Mouse (Mus musculus): ENCODE measurements around the gene Pkdcc. TPM values are rescaled to one million over a fixed set of nuclear protein-coding genes. Genes with fewer than 3 reads are reported as not detected.

Gene Pkdcc
- polyA plus RNA-seq, 1 experiment from 2014 or later, result 10.8 TPM

DNA sequence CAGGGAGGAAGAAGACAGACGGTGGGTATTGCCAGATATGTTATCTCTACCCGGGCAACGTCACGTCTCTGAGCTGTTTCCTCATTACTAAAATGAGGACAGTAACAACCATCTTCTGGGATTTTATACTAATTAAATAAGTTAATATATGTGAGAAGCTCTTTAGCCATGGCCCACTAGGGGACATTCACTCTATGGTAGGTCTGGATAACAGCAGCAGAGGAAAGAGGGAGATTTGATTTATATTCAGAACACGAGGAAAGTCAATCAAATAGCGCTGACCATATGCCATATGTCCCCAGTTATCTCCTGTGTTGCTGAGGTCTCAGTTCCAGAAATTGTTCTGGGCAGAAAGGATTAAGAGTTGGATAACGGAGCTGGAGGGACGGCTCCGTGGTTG is 24.3 kb upstream of the Pkdcc start:
- 77% methylated on average over 9 of the region's 9 CpGs for WGBS
- no peaks in the 10 kb centered on the region for H3K9me3 ChIP-seq
- no peak for ATAC-seq (ENCODE audit: low FRiP score, low read depth)
- H3K27ac ChIP-seq, result no peak overlapping the region
- no peaks in the 10 kb centered on the region for H3K4me1 ChIP-seq
- H3K36me3 ChIP-seq, result no peaks in the 10 kb centered on the region
- no peak overlapping the region for H3K4me2 ChIP-seq (replicated peaks)
- no peak overlapping the region for H3K4me3 ChIP-seq
- no peak overlapping the region for H3K9ac ChIP-seq
- 0 out of 2 replicates have a peak, but pooled peaks cover 3% of the 10 kb centered on the region for H3K27me3 ChIP-seq (replicated peaks)

GRCm38 (mm10) chr17:83194491-83194890 is 20.6 kb upstream of the Pkdcc start:
- WGBS, result 83% methylated on average over 4 of the region's 4 CpGs
- Histone ChIP-seq H3K27me3 (replicated peaks) (no peaks in the 10 kb centered on the region), H3K9me3 (no peaks in the 10 kb centered on the region), H3K4me1 (peaks cover 7% of the 10 kb centered on the region; the same call in 1 of the 2 replicates), H3K9ac (no peak overlapping the region), H3K36me3 (no peaks in the 10 kb centered on the region), H3K27ac (no peak overlapping the region), H3K4me3 (no peak overlapping the region), H3K4me2 (replicated peaks) (no peak overlapping the region)
- no peak for ATAC-seq (ENCODE audit: low FRiP score, low read depth)

DNA sequence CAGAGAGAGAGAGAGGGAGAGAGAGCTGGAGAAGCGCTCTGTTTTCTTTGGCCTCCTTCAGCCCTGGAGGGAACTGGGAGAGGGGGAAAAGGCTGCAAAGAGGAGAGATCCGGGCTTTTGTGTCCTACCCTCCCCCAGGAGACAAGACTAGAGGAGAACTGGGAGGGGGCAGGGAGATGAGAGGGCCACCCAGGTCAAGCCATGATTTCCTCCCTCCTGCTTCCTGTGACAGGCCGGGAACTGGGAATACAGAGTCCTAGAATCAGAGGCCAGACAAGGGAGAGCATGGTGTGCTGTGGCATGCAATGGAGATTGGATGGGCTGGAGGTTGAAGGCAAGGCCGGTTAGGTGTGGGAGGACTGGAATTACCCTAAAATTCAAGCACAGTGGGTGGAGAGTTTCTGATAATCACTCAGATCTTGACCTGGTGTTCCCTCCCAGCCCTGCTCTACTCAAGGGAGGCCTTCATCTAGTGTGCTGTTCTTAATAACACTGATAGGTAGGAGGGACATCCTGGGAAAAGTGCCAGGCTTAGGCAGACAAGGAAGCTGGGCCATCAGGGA is 17.6 kb upstream of the Pkdcc start:
- Histone ChIP-seq H3K9ac (no peak overlapping the region), H3K4me3 (no peak overlapping the region), H3K27me3 (replicated peaks) (0 out of 2 replicates have a peak, but pooled peaks cover 2% of the 10 kb centered on the region), H3K4me1 (peaks cover 23% of the 10 kb centered on the region), H3K4me2 (replicated peaks) (no peak overlapping the region), H3K9me3 (no peaks in the 10 kb centered on the region), H3K27ac (no peak overlapping the region), H3K36me3 (no peaks in the 10 kb centered on the region)
- 38% methylated on average over 4 of the region's 4 CpGs for WGBS
- no peak for ATAC-seq (ENCODE audit: low FRiP score, low read depth)

- Histone ChIP-seq H3K9me3 (no peaks in the 10 kb centered on the region), H3K4me1 (peaks cover 41% of the 10 kb centered on the region), H3K27ac (no peak overlapping the region), H3K27me3 (replicated peaks) (peaks cover 5% of the 10 kb centered on the region; the same call in 1 of the 2 replicates), H3K9ac (no peak overlapping the region), H3K36me3 (no peaks in the 10 kb centered on the region), H3K4me2 (replicated peaks) (no peak overlapping the region), H3K4me3 (no peak overlapping the region)
- peak; percentile 27; the same call in 1 of the 2 replicates for ATAC-seq (ENCODE audit: low FRiP score, low read depth)
- 72% methylated on average over 5 of the region's 5 CpGs for WGBS
Observed at GRCm38 (mm10) chr17:83200469-83200868, 14.6 kb upstream of the Pkdcc start.

- 18% methylated on average over 6 of the region's 6 CpGs for WGBS
- no peak overlapping the region for H3K4me3 ChIP-seq
- no peak overlapping the region for H3K9ac ChIP-seq
- no peaks in the 10 kb centered on the region for H3K36me3 ChIP-seq
- H3K9me3 ChIP-seq, result no peaks in the 10 kb centered on the region
- peaks cover 6% of the 10 kb centered on the region; the same call in 1 of the 2 replicates for H3K27me3 ChIP-seq (replicated peaks)
- H3K27ac ChIP-seq, result no peak overlapping the region
- H3K4me1 ChIP-seq, result peaks cover 41% of the 10 kb centered on the region
- H3K4me2 ChIP-seq (replicated peaks), result no peak overlapping the region
- ATAC-seq (ENCODE audit: low FRiP score, low read depth), result no peak
Observed at GRCm38 (mm10) chr17:83201257-83201656, 13.8 kb upstream of the Pkdcc start.

DNA sequence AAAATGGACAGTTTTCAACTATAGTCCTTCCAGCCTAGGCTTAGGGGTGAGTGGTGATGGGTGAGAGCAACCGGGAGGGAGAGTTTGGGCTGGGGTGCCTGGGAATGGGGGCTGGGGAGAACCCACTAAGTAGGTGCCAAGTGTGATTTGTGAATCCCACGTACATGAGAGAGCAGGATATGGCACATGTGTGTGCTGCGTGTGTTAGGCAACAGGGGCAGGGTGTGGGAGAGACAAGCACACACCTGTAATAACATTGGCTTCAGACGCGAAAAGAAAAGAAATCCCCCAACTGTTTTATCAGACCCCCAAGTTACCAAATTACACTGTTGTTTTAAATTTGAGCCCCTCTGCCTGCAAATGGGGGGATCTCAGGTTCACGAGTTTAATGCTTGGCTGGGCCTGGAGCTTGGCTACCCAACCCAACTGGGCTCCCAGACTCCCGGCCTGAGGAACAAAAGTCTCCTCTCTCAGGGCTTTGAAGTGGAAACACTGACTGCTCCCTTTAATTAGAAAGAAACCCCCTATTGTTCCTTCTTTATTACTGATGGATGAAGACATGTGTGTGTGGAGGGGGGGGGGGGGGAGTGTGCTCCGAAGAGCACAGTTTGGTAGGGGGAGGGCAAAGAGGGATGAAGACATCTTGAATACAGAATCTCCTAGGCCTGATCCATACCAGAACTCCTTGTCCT is 11.3 kb upstream of the Pkdcc start:
- peak; percentile 42; the same call in 1 of the 2 replicates for ATAC-seq (ENCODE audit: low FRiP score, low read depth)
- H3K4me1 ChIP-seq, result peaks cover 37% of the 10 kb centered on the region
- peaks cover 6% of the 10 kb centered on the region; the same call in 1 of the 2 replicates for H3K27me3 ChIP-seq (replicated peaks)
- H3K9ac ChIP-seq, result no peak overlapping the region
- H3K4me2 ChIP-seq (replicated peaks), result no peak overlapping the region; the same call in 1 of the 2 replicates
- no peak overlapping the region for H3K4me3 ChIP-seq
- H3K27ac ChIP-seq, result 0 out of 2 replicates have a peak overlapping the region, but pooled peaks have one; percentile 15
- 16% methylated on average over 8 of the region's 8 CpGs for WGBS
- no peaks in the 10 kb centered on the region for H3K9me3 ChIP-seq
- no peaks in the 10 kb centered on the region for H3K36me3 ChIP-seq

DNA sequence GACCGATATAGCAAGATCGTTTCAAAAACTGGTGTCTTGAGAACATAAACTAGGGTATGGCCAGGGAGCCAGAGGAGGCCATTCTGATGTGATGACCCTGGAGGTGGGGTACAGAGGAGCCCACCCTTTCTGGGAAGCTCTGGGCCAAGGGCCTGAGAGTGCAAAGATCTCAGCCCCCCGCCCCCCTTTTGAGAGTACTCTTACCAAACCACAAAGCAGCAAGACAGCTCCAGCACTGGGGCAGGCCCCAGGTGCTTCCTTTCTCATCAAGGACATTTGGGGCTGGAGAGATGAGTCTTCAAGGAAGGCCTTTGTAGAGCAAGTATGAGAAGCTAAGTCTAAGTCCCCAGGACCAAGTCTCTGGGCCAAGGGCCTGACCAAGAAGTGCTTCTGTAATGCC is 7.8 kb upstream of the Pkdcc start:
- H3K9ac ChIP-seq, result no peak overlapping the region
- no peak overlapping the region for H3K27ac ChIP-seq
- 88% methylated on average over 3 of the region's 3 CpGs for WGBS
- H3K36me3 ChIP-seq, result no peaks in the 10 kb centered on the region
- peaks cover 17% of the 10 kb centered on the region for H3K4me1 ChIP-seq
- no peaks in the 10 kb centered on the region for H3K9me3 ChIP-seq
- no peak for ATAC-seq (ENCODE audit: low FRiP score, low read depth)
- H3K4me3 ChIP-seq, result no peak overlapping the region
- peaks cover 5% of the 10 kb centered on the region; the same call in 1 of the 2 replicates for H3K27me3 ChIP-seq (replicated peaks)
- no peak overlapping the region for H3K4me2 ChIP-seq (replicated peaks)

DNA sequence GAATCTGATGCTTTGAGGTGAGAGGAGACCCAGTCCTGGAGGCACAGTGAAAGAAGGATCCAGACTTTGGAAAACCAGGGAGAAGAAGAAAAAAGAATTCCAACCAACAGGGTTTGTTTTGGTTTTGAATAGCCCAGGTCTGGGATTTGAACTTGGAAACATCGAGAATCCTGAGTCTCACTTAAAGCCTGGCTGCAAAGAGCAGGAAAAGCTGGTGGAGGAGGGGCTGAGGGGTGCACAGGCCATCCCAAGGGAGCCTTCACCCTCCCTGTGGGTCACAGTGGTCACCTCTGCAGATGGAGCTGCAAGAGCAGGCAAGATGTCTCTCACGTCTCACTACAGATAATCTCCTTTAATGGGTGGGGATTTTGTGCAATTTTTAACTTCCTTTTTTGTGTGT is 6.6 kb upstream of the Pkdcc start:
- Histone ChIP-seq H3K4me3 (no peak overlapping the region), H3K27ac (no peak overlapping the region), H3K27me3 (replicated peaks) (0 out of 2 replicates have a peak, but pooled peaks cover 7% of the 10 kb centered on the region), H3K4me1 (peaks cover 14% of the 10 kb centered on the region), H3K9ac (no peak overlapping the region), H3K36me3 (no peaks in the 10 kb centered on the region), H3K9me3 (no peaks in the 10 kb centered on the region), H3K4me2 (replicated peaks) (no peak overlapping the region)
- WGBS, result 68% methylated on average over 2 of the region's 2 CpGs
- no peak for ATAC-seq (ENCODE audit: low FRiP score, low read depth)

DNA sequence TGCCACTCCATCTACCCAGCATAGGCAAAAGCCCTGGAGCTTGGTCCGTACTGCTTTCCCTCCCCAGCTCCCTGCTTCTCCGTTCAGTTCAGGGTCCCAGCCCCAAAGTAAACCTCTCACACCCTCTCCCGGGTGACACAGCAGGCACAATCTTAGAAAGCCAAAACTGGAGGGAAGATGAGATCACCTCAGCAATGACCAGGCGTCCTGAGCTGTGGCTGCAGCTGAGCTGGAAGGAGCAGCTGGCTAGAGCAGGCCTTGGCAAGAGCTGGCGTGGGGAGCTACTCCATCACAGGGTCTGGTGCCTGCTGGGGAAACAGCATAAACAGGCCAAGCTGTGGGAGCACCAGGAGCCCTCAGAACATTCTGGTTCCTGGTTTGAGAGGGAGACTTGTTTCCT is 4.6 kb upstream of the Pkdcc start:
- Histone ChIP-seq H3K9ac (no peak overlapping the region), H3K4me2 (replicated peaks) (no peak overlapping the region), H3K9me3 (no peaks in the 10 kb centered on the region), H3K4me3 (no peak overlapping the region), H3K27ac (no peak overlapping the region), H3K27me3 (replicated peaks) (0 out of 2 replicates have a peak, but pooled peaks cover 4% of the 10 kb centered on the region), H3K36me3 (no peaks in the 10 kb centered on the region), H3K4me1 (peaks cover 10% of the 10 kb centered on the region)
- ATAC-seq (ENCODE audit: low FRiP score, low read depth), result no peak
- WGBS, result 65% methylated on average over 5 of the region's 5 CpGs

DNA sequence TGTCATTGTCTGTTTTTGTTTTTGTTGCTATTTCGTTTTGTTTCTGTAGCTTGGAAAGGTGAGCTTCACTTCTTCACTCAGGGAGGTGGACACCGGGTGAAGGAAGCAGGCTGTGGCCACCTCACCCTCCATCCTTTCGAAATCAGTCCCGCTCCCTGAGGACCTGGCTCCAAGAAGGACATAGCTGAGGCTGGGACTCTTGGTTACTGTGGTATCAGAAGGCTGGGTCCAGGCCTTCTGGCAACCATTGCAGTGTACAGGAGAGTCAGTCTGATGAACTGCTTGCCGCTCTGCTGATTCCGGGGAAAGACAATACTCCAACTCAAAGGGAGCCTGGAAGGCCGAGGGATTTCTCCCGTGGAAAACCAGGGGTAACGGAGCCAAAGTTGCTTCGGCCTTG is 3.9 kb upstream of the Pkdcc start:
- Histone ChIP-seq H3K36me3 (no peaks in the 10 kb centered on the region), H3K27ac (no peak overlapping the region), H3K9ac (no peak overlapping the region), H3K9me3 (no peaks in the 10 kb centered on the region), H3K4me3 (no peak overlapping the region), H3K4me2 (replicated peaks) (no peak overlapping the region), H3K27me3 (replicated peaks) (0 out of 2 replicates have a peak, but pooled peaks cover 3% of the 10 kb centered on the region), H3K4me1 (peaks cover 14% of the 10 kb centered on the region)
- 92% methylated on average over 10 of the region's 10 CpGs for WGBS
- no peak for ATAC-seq (ENCODE audit: low FRiP score, low read depth)

DNA sequence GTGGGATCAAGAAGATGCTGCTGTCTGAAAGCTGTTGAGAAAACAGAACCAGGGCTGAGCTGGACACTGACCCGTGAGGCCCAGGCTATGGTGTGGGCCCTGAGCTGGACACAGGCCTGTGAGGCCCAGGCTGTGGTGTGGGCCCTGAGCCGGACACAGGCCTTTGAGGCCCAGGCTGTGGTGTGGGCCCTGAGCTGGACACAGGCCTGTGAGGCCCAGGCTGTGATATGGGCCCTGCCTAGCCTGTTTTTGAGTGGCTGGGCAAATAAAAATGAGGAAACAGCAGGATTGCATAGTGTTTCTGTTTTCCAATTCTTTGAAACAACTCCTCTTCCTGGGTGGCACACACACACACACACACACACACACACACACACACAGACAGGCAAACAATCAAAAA is 2.7 kb upstream of the Pkdcc start:
- Histone ChIP-seq H3K4me1 (peaks cover 26% of the 10 kb centered on the region), H3K36me3 (no peaks in the 10 kb centered on the region), H3K4me2 (replicated peaks) (no peak overlapping the region), H3K27ac (no peak overlapping the region), H3K4me3 (no peak overlapping the region), H3K27me3 (replicated peaks) (peaks cover 3% of the 10 kb centered on the region; the same call in 1 of the 2 replicates), H3K9me3 (no peaks in the 10 kb centered on the region), H3K9ac (0 out of 2 replicates have a peak overlapping the region, but pooled peaks have one; percentile 29)
- no peak for ATAC-seq (ENCODE audit: low FRiP score, low read depth)
- WGBS, result 76% methylated on average over 2 of the region's 2 CpGs

DNA sequence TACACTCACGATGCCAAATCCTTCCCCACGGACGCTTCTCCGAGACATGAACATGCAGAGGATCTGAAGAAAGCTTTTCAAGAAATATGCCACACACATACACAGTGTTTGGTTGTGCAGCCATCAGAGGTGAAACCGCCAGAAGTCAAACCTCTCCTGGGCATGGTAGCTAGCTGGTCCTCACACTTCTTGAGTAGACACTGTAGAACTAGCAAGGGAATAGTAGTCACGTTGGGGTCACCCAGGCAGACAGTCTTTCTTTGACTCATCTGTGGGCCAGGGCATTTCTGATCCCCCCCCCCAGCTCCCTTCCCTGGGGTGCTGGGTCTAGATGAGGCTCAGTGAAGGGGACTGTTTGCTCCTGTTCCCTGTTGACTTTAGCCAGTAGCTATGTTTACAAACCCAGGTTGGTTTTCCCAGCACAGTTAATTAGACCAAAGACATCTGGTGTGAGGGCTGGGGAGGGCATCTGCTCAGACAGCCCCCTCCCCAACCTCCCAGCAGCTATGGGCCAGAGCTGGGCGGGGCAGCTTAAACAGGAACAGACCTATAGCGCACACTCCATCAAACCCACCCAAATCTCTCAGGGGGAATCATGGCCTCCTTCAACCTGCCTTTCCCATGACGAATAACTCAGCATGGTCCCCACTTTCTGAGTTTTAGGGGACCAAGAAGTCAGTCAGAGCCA is 1.7 kb upstream of the Pkdcc start:
- Histone ChIP-seq H3K4me1 (peaks cover 36% of the 10 kb centered on the region), H3K27ac (no peak overlapping the region), H3K9ac (no peak overlapping the region), H3K36me3 (no peaks in the 10 kb centered on the region), H3K4me3 (no peak overlapping the region), H3K9me3 (no peaks in the 10 kb centered on the region), H3K4me2 (replicated peaks) (peak overlapping the region; percentile 91), H3K27me3 (replicated peaks) (peaks cover 3% of the 10 kb centered on the region; the same call in 1 of the 2 replicates)
- 50% methylated on average over 9 of the region's 9 CpGs for WGBS
- no peak for ATAC-seq (ENCODE audit: low FRiP score, low read depth)

Data from neural tube, embryonic 12.5 days (tissue).